Mouse (Mus musculus) liver, adult 2 months (tissue): ENCODE measurements around the gene Hist2h3c1. TPM values are rescaled to one million over a fixed set of nuclear protein-coding genes. Genes with fewer than 3 reads are reported as not detected.

Experiments used
- DNase-seq: peaks from one replicate; pipeline ENCODE4 v3.0.0-alpha.2; 2011; ENCODE audit warnings: low read depth, low spot score; ENCODE audit errors: extremely low read depth
- H3K27ac ChIP-seq: fragments of 200-500 bp; replicated peaks from 2 replicates; pipeline ENCODE4 v1.5.1; 2012; ENCODE audit warnings: low read depth, mild to moderate bottlenecking, control low read depth, inconsistent platforms, low read length; ENCODE audit not compliant: insufficient read depth
- H3K27me3 ChIP-seq: fragments of 200-500 bp; 2 replicates; pipeline ENCODE4 v1.6.1; 2012; ENCODE audit warnings: mild to moderate bottlenecking, moderate library complexity, low read length, inconsistent platforms; ENCODE audit not compliant: control insufficient read depth, insufficient read depth
- H3K36me3 ChIP-seq: fragments of 200-500 bp; 2 replicates; pipeline ENCODE4 v1.6.1; 2012; ENCODE audit warnings: low read length, inconsistent platforms; ENCODE audit not compliant: control insufficient read depth, insufficient read depth
- H3K4me1 ChIP-seq: fragments of 200-500 bp; 2 replicates; pipeline ENCODE4 v1.6.1; 2011; ENCODE audit warnings: low read length; ENCODE audit not compliant: control insufficient read depth, insufficient read depth
- H3K4me3 ChIP-seq: fragments of 200-500 bp; 2 replicates; pipeline ENCODE4 v1.5.1; 2011; ENCODE audit warnings: low read depth, mild to moderate bottlenecking, control low read depth, low read length, moderate library complexity; ENCODE audit not compliant: insufficient read depth
- H3K79me2 ChIP-seq: fragments of 200-500 bp; 2 replicates; pipeline ENCODE4 v1.6.1; 2012; ENCODE audit warnings: inconsistent platforms, mild to moderate bottlenecking, low read length, moderate library complexity; ENCODE audit not compliant: control insufficient read depth, insufficient read depth
- H3K9ac ChIP-seq: fragments of 200-500 bp; 2 replicates; pipeline ENCODE4 v1.6.1; 2012; ENCODE audit warnings: low read depth, mild to moderate bottlenecking, control low read depth, inconsistent platforms, low read length
- CTCF ChIP-seq: fragments of 200-500 bp; IDR thresholded peaks from 2 replicates; pipeline ENCODE4 v1.5.1; 2011; ENCODE audit warnings: low read depth, low read length, control low read depth
- POLR2A ChIP-seq: fragments of 200-500 bp; IDR thresholded peaks from 2 replicates; pipeline ENCODE4 v1.6.1; 2011; ENCODE audit warnings: low read length, control low read depth; ENCODE audit not compliant: insufficient read depth; ENCODE audit errors: extremely low read depth
- WGBS: fragments of 180-500 bp; shearing (Covaris S2); methylation state at CpG from one replicate; pipeline ENCODE4 v1.1.7; 2018; 5-methylcytosine and 5-hydroxymethylcytosine counted together
- polyA plus RNA-seq: library from polyadenylated mRNA; depleted of rRNA; stranded (reverse); fragments of >200 nt; gene quantifications from 2 replicates; pipeline ENCODE4 v1.2.3, GENCODE M21; 2012; rRNA removed
- total RNA-seq: library from RNA; depleted of rRNA; stranded (reverse); fragments of >200 nt; gene quantifications from 2 replicates; pipeline ENCODE4 v1.2.3, GENCODE M21; 2014; rRNA removed

The Hist2h3c1 gene
- total and polyA plus RNA-seq, 2 experiments: not detected

DNA sequence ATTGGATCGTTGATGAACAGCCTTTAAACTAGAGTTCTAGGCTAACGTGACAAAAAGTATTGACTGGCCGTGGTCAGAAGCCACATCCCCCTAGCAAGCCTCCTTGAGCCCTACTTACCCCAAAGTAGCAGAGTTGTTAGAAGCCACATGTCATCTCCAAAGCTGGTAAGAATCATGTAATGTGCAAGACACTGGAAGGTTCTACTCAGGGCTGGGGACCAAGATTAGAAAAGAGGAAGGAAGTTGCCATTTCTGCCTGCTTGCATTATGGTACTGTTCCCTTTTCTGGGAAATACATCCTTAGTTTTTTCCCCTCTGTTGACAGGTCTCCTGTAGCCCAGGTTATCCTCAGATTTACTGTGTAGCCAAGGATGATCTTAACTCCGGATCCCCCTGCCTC, 47.3 kb downstream of the Hist2h3c1 start, which contains the start of gene Fcgr1:
Gene Fcgr1, minus strand, starts transcription at position 183 of the 400 bp plus-strand sequence.
- H3K4me3 ChIP-seq: no peak within 1 kb of the TSS

More for the DNA sequence above, 47.3 kb downstream of the Hist2h3c1 start, which contains the start of gene Fcgr1:
- WGBS: 76% methylated on average over 4 of the region's 4 CpGs
- peak within 1 kb of the TSS; percentile 51; the same call in 1 of the 2 replicates for H3K27ac ChIP-seq
- no peak for TF ChIP-seq POLR2A
- no peak for TF ChIP-seq CTCF
- H3K9ac ChIP-seq: no peak within 1 kb of the TSS
- no peak for DNase-seq
- no peaks in the 10 kb centered on the region for H3K36me3 ChIP-seq
- H3K79me2 ChIP-seq: no peaks in the 10 kb centered on the region
- H3K27me3 ChIP-seq: 0 out of 2 replicates have a peak, but pooled peaks cover 2% of the 10 kb centered on the region
- H3K4me1 ChIP-seq: no peaks in the 10 kb centered on the region

Other genes with a start within 250 kb of the Hist2h3c1 start
- gene Vps45, start 188.2 kb upstream of the Hist2h3c1 start, total RNA-seq: 8.9 and 10.7 TPM in 2 replicates
- 2.1 and 2.4 TPM in 2 replicates for gene Vps45, start 188.2 kb upstream of the Hist2h3c1 start, polyA plus RNA-seq
- 8.9 and 11.9 TPM in 2 replicates for gene Otud7b, start 142.2 kb upstream of the Hist2h3c1 start, total RNA-seq
- gene Otud7b, start 142.2 kb upstream of the Hist2h3c1 start, polyA plus RNA-seq: 5.9 and 6.8 TPM in 2 replicates
- gene Mtmr11, start 84.7 kb upstream of the Hist2h3c1 start, total RNA-seq: 1.2 and 1.4 TPM in 2 replicates
- 1.1 and 2.8 TPM in 2 replicates for gene Mtmr11, start 84.7 kb upstream of the Hist2h3c1 start, polyA plus RNA-seq
- gene Sf3b4, start 74.4 kb upstream of the Hist2h3c1 start, total RNA-seq: 2.7 and 5.2 TPM in 2 replicates
- 23.5 and 29.7 TPM in 2 replicates for gene Sf3b4, start 74.4 kb upstream of the Hist2h3c1 start, polyA plus RNA-seq
- under 0.01 and 0.07 TPM in 2 replicates for gene Sv2a, start 65.5 kb upstream of the Hist2h3c1 start, total RNA-seq
- 0.04 and 0.66 TPM in 2 replicates for gene Sv2a, start 65.5 kb upstream of the Hist2h3c1 start, polyA plus RNA-seq
- 68.7 and 74.7 TPM in 2 replicates for gene Bola1, start 27.0 kb upstream of the Hist2h3c1 start, total RNA-seq
- 44.0 and 56.0 TPM in 2 replicates for gene Bola1, start 27.0 kb upstream of the Hist2h3c1 start, polyA plus RNA-seq
- 8.9 TPM in 2 replicates for gene Hist2h2ab, start 26.8 kb upstream of the Hist2h3c1 start, total RNA-seq
- 0.81 TPM in 1 of 2 replicates, not detected in the other for gene Hist2h2ab, start 26.8 kb upstream of the Hist2h3c1 start, polyA plus RNA-seq
- gene Hist2h2ac, start 25.8 kb upstream of the Hist2h3c1 start, total RNA-seq: 99.7 and 113 TPM in 2 replicates
- 1.6 and 2.9 TPM in 2 replicates for gene Hist2h2ac, start 25.8 kb upstream of the Hist2h3c1 start, polyA plus RNA-seq
- 2.9 TPM in 2 replicates for gene Hist2h2be, start 25.6 kb upstream of the Hist2h3c1 start, total RNA-seq
- gene Hist2h2be, start 25.6 kb upstream of the Hist2h3c1 start, polyA plus RNA-seq: 1.4 and 1.9 TPM in 2 replicates
- gene Hist2h3c2, start 7.6 kb upstream of the Hist2h3c1 start, total RNA-seq: 3.5 and 8.3 TPM in 2 replicates
- 8.6 and 22.4 TPM in 2 replicates for gene Hist2h3c2, start 7.6 kb upstream of the Hist2h3c1 start, polyA plus RNA-seq
- 663 and 777 TPM in 2 replicates for gene Hist2h2aa2, start 6.4 kb upstream of the Hist2h3c1 start, total RNA-seq
- gene Hist2h2aa2, start 6.4 kb upstream of the Hist2h3c1 start, polyA plus RNA-seq: 385 and 570 TPM in 2 replicates
- 230 and 263 TPM in 2 replicates for gene Hist2h2aa1, start 1.2 kb upstream of the Hist2h3c1 start, total RNA-seq
- 428 and 563 TPM in 2 replicates for gene Hist2h2aa1, start 1.2 kb upstream of the Hist2h3c1 start, polyA plus RNA-seq
- gene Hist2h4, start 16.6 kb downstream of the Hist2h3c1 start, total RNA-seq: 6.0 and 6.6 TPM in 2 replicates
- 0.75 and 1.5 TPM in 2 replicates for gene Hist2h4, start 16.6 kb downstream of the Hist2h3c1 start, polyA plus RNA-seq
- gene Hist2h3b, start 22.0 kb downstream of the Hist2h3c1 start, total RNA-seq: 29.2 and 49.8 TPM in 2 replicates
- gene Hist2h3b, start 22.0 kb downstream of the Hist2h3c1 start, polyA plus RNA-seq: 5.7 and 5.8 TPM in 2 replicates
- 30.4 and 30.7 TPM in 2 replicates for gene Hist2h2bb, start 23.1 kb downstream of the Hist2h3c1 start, total RNA-seq
- gene Hist2h2bb, start 23.1 kb downstream of the Hist2h3c1 start, polyA plus RNA-seq: not detected in 2 replicates
- 3.2 and 3.7 TPM in 2 replicates for gene Fcgr1, start 47.3 kb downstream of the Hist2h3c1 start, total RNA-seq
- 0.97 and 2.2 TPM in 2 replicates for gene Fcgr1, start 47.3 kb downstream of the Hist2h3c1 start, polyA plus RNA-seq
- gene BC107364, start 205.6 kb downstream of the Hist2h3c1 start, total RNA-seq: not detected in 2 replicates
- gene BC107364, start 205.6 kb downstream of the Hist2h3c1 start, polyA plus RNA-seq: not detected in 2 replicates